Mouse (Mus musculus) ES-E14 (cell line): ENCODE measurements around the gene Ruvbl1. TPM values are rescaled to one million over a fixed set of nuclear protein-coding genes. Genes with fewer than 3 reads are reported as not detected.

Experiments
- DNase-seq: peaks from one replicate; pipeline ENCODE4 v3.0.0-alpha.2; 2013; ENCODE audit warnings: low read depth, low spot score
- H3K27ac ChIP-seq: 2 replicates; pipeline ENCODE4 v1.5.1; 2012; ENCODE audit warnings: low read depth, mild to moderate bottlenecking, low read length, moderate library complexity, mixed read lengths; ENCODE audit not compliant: poor library complexity, insufficient read depth, severe bottlenecking
- H3K36me3 ChIP-seq: 2 replicates; pipeline ENCODE4 v1.6.1; 2012; ENCODE audit warnings: mild to moderate bottlenecking, low read length, moderate library complexity, mixed read lengths; ENCODE audit not compliant: control insufficient read depth, poor library complexity, insufficient read depth, severe bottlenecking
- H3K4me1 ChIP-seq, 2 experiments: fragments of 150-350 bp in 1 of 2; sonication (generic) in 1 of 2; 2 replicates each; pipeline ENCODE4 v1.6.1; 2012; ENCODE audit warnings: low read length in 2 of 2, mild to moderate bottlenecking in 1 of 2, mixed read lengths in 1 of 2; ENCODE audit not compliant: control insufficient read depth in 2 of 2, insufficient read depth in 2 of 2, poor library complexity in 1 of 2
- H3K4me3 ChIP-seq, 2 experiments: fragments of 150-350 bp in 1 of 2; sonication (generic) in 1 of 2; 2 replicates each; pipeline ENCODE4 v1.5.1; 2012; ENCODE audit warnings: low read length in 2 of 2, low read depth in 1 of 2, mild to moderate bottlenecking in 1 of 2, mixed read lengths in 1 of 2; ENCODE audit not compliant: insufficient read depth in 1 of 2, poor library complexity in 1 of 2, severe bottlenecking in 1 of 2
- H3K9ac ChIP-seq: 2 replicates; pipeline ENCODE4 v1.6.1; 2012; ENCODE audit warnings: low read depth, mild to moderate bottlenecking, low read length, mixed read lengths; ENCODE audit not compliant: poor library complexity, insufficient read depth, severe bottlenecking
- H3K9me3 ChIP-seq: fragments of 150-350 bp; sonication (generic); 2 replicates; pipeline ENCODE4 v1.6.1; 2012; ENCODE audit warnings: low read depth, mild to moderate bottlenecking, low read length; ENCODE audit not compliant: control insufficient read depth, insufficient read depth
- CHD2 ChIP-seq: IDR thresholded peaks from 2 replicates; pipeline ENCODE4 v1.6.1; 2014; ENCODE audit warnings: mild to moderate bottlenecking, low read depth, low read length, inconsistent platforms
- HCFC1 ChIP-seq: IDR thresholded peaks from 2 replicates; pipeline ENCODE4 v1.6.1; 2012; ENCODE audit warnings: low read length, inconsistent platforms, borderline replicate concordance; ENCODE audit not compliant: insufficient read depth
- MAFK ChIP-seq: IDR thresholded peaks from 2 replicates; pipeline ENCODE4 v1.6.1; 2014; ENCODE audit warnings: mild to moderate bottlenecking, low read depth, low read length, inconsistent platforms; ENCODE audit not compliant: insufficient read depth
- ZC3H11A ChIP-seq: IDR thresholded peaks from 2 replicates; pipeline ENCODE4 v1.6.1; 2012; ENCODE audit warnings: low read depth, mild to moderate bottlenecking, inconsistent platforms, low read length, borderline replicate concordance
- ZNF384 ChIP-seq: IDR thresholded peaks from 2 replicates; pipeline ENCODE4 v1.6.1; 2012; ENCODE audit warnings: low read depth, low read length, inconsistent platforms
- in situ Hi-C, 2 experiments: fragments of 600-800 bp; cut with MboI; formaldehyde crosslinking; loops; one replicate each; pipeline ENCODE4 v1.15.1; 2025; ENCODE audit warnings: low sequenced_read_pairs in 2 of 2, inconsistent platforms in 1 of 2; ENCODE audit not compliant: unreplicated experiment in 2 of 2
- total RNA-seq: library from RNA; depleted of rRNA; stranded (reverse); fragments of 300-350 nt; gene quantifications from 2 replicates; pipeline ENCODE4 v1.2.3, GENCODE M21; 2012

Ruvbl1 gene
- total RNA-seq, 1 experiment = 149 TPM

- peaks cover 2 to 3% of the 10 kb centered on the region in 2 experiments; a peak in 1 of 4 replicates for H3K4me1 ChIP-seq
- in situ Hi-C loops = no loop called here
- no peak for DNase-seq
- TF ChIP-seq MAFK = no peak
- no peak for TF ChIP-seq CHD2
- no peak for TF ChIP-seq ZNF384
- no peak for TF ChIP-seq HCFC1
- TF ChIP-seq ZC3H11A = no peak
- peak overlapping the region; percentile 89 for H3K9ac ChIP-seq
- peak overlapping the region; percentile 85 to 86 for H3K4me3 ChIP-seq
- H3K27ac ChIP-seq = no peak overlapping the region
- no peaks in the 10 kb centered on the region for H3K9me3 ChIP-seq
- peaks cover 29% of the 10 kb centered on the region for H3K36me3 ChIP-seq
These were observed 52.6 kb downstream of the Ruvbl1 start for GRCm38 (mm10) chr6:88517701-88518403.

DNA sequence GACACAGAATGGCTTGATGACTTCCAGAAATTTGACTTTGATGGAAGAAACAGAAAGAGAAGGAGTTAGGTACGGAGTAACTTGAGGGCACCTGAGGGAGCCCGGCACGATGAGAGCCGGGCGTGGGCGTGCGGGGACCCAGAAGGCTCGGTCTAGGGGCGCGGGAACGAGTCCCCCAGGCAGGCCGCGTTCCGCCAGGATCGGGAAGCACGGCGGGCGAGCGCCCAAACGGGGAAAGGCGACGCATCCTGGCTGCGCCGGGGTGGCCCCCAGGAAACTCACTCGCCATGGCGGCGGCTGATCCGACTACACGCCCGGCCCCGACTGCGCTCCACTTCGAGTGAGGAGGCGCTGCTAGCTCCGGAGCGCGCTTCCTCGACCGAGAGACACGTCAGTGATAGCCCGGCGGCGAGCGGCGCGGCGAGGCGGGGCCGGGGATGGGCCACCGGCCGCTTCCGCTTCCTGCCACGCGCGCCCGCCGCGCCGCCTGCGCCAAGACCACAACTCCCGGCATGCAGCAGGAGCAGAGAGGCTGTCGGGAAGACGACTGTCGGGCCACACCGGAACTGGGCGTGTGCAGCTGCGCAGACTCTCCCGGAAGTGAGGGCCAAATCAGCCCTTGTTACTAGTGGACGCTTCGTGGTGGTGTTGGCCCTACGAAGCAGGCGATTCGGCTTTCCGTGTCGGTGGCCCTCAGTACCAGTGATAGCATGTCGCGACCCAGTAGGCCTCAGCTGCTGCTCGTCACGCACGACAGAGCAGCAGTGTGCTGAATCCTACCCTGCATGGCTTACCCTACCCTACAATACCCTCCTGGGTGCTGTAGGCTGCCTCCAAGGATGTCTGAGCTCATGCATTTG is 53.4 kb downstream of the Ruvbl1 start, which contains the start of gene Sec61a1:
Sec61a1 (minus strand) TSS at position 502 of the 860 bp plus-strand sequence.
- in situ Hi-C loops = no loop called here
- Histone ChIP-seq H3K4me1 (peaks cover 2 to 3% of the 10 kb centered on the region in 2 experiments; a peak in 1 of 4 replicates), H3K36me3 (peaks cover 28% of the 10 kb centered on the region), H3K9me3 (no peaks in the 10 kb centered on the region), H3K4me3 (peak within 1 kb of the TSS; percentile 86 to 93), H3K27ac (peak within 1 kb of the TSS; percentile 51), H3K9ac (peak within 1 kb of the TSS; percentile 93)
- DNase-seq = peak; percentile 82
- TF ChIP-seq MAFK (no peak), HCFC1 (peak; percentile 95)

DNA sequence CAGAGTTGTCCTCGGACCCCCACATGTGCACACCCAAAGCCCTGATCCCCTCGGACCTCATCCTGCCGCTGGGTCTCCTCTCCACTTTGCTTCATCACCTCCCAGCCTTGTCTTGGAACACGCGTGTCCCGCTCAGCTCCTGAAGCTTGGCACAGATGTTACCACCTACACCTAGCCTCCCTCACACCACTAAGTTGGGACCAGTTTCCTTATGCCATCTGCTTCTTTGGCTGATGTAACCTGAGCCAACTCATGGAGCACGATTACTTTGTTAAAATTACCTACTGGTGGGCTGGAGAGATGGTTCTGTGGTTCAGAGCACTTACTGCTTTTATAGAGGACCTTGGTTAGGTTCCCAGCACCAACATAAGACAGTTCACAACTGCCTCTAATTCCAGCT is 56.6 kb downstream of the Ruvbl1 start:
- Histone ChIP-seq H3K9ac (no peak overlapping the region), H3K36me3 (peaks cover 2% of the 10 kb centered on the region; the same call in 1 of the 2 replicates), H3K9me3 (no peaks in the 10 kb centered on the region), H3K4me3 (no peak overlapping the region), H3K4me1 (peaks cover 2 to 3% of the 10 kb centered on the region in 2 experiments; a peak in 1 of 4 replicates), H3K27ac (no peak overlapping the region)
- TF ChIP-seq HCFC1 (no peak), MAFK (no peak), CHD2 (no peak), ZC3H11A (no peak), ZNF384 (no peak)
- in situ Hi-C loops = no loop called here
- no peak for DNase-seq

DNA sequence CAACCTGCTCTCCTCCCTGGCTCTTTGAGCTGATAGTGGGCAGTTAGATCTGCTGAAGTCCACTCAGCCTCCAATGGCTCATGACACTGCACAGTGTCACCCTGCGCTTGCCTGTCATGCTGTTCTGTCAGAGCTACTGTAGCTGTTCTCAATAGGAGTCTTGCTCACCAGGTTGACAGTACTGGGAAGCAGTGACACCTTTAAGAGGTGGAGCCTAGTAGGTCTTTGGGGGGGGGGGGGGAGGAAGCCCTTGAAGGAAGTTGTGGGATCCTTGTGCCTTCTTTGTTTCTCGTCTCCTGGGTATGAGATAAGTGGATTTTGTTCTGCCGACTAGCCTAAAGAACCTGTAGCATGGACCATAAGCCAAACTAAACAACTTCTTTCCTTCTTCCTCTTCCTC is 57.4 kb downstream of the Ruvbl1 start:
- H3K4me3 ChIP-seq = no peak overlapping the region
- TF ChIP-seq ZNF384 = no peak
- TF ChIP-seq MAFK = no peak
- no peak for TF ChIP-seq ZC3H11A
- no peak for TF ChIP-seq HCFC1
- no peak for TF ChIP-seq CHD2
- in situ Hi-C loops = no loop called here
- no peaks in the 10 kb centered on the region for H3K36me3 ChIP-seq
- H3K9me3 ChIP-seq = no peaks in the 10 kb centered on the region
- H3K4me1 ChIP-seq = peaks cover 0 to 2% of the 10 kb centered on the region in 2 experiments; a peak in 1 of 4 replicates
- H3K27ac ChIP-seq = no peak overlapping the region
- DNase-seq = no peak
- H3K9ac ChIP-seq = no peak overlapping the region
